Mouse (Mus musculus): Measurements from ENCODE around the gene Gal.
A peak's percentile ranks its signal among the peaks of the same experiment; 100 is the strongest.

The Gal gene

DNA sequence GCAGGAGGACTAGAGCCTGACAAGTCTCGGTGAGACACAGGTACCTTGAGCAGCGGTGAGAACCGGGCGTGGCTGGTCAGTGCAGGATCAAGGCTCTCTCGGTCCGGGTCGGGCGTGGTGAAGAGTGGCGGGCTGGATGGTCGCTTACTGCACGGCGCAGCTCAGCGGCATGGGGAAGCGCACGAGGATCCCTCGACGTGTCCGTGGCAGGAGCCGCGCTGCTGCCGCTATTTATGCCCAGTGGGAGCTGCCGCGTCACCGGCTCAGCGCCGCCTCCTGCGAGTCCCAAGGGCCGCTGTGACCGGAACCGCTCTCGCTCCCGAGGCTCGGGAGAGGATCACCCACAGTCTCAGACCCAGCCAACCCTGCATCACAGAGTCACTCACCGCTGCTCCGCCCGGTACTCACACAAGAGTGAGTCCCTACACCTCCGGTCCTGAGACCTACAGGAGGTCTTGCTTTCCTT, at the start of gene Gal:
Gal (minus strand) TSS at position 277 of the 466 bp plus-strand sequence.
- no peak for DNase-seq (ENCODE audit: low read depth, low spot score)

DNA sequence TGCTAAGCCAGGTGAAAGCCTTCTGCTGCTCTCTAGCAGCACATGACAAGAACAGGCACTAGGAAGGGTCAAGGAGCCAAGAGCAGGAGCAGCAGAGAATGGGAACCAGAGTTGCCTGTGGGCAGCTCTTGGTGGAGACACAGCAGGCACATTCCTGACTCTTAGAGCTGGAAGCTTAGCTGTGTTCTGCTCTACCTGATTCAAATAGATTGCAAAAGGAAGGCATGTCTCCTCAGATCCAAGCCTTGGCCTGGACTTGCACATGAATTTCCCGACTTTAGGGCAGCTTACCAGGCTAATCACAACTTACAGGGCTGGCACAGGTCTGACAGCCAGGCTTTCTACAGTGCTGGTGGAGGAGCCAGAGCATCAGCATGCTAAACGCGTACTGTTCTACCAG, 45.6 kb upstream of the Gal start:
- no peak for DNase-seq (ENCODE audit: low read depth, low spot score)

DNA sequence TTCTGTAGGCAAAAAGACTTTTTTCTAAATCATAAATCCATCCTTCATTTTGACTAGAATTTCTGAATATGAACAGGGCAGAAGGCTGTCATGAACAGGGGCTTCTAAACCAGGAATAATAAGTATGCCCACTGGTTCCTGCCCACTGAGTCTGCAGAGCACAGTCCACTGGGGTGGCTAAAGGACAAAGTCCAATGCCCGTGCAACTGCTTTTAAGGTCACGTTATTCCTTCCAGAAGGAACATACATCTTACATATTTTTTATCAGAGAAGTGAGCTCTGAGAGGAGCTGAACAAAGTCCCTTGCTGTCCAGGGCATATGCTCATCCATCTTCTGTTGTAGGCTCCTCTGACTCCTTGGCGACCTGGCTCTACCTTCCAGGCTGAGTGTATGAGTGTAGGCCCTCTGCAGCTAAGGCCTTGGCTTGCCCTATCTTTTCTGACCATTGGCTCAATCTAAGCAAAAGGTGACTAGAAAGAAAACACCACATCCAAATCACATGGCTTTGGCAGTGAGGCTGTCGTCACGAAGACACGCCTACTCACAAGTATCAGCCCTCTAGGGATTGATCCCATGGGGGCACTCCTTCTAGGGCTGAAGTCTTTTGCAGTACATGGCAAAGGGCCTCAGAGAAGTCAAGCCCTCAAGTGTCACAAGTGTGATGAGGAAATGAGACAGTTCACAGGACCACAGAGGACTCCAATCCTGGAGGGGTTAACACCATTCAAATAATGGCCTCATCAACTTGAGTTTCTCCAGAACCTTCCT, 44.2 kb upstream of the Gal start:
- no peak for DNase-seq (ENCODE audit: low read depth, low spot score)

DNA sequence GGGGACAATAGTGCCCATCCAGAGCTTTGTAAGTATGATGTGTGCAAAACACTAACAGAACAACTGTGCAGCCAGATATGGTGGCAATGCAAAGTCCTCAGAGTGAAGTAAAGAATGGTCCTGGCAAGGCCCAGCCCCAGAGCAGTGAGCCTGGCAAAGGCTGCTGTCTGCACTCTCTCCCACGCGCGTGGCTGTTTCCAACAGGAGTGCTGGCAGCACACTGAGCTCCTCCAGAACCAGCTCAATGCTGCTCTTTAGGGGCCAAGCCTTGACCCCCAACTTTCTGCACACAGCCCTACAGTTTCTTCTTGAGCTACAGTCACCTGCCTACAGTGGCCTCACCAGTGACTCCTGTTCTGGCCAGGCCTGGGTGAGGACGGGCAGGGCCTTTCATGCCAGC, 43.4 kb upstream of the Gal start:
- no peak for DNase-seq (ENCODE audit: low read depth, low spot score)

DNA sequence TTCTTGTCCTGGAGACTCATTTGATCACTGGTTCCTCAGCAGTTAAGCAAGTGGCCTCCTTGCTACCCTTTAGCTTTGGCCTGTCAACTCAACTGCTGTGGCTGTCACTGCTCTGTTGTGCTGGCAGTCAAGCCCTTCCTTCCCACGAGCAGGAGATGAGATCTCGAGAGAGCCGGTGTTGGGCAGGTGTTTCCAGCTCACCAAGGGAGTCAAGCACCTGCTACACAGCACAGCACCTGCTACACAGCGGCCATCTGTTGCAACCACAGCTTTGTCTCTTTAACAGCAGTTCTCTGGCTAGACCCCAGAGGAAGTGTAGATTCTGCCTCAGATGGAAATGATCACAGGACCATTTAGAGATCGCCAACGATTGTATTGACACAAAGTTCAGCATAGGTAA, 37.3 kb upstream of the Gal start:
- peak; percentile 44 for DNase-seq (ENCODE audit: low read depth, low spot score)

DNA sequence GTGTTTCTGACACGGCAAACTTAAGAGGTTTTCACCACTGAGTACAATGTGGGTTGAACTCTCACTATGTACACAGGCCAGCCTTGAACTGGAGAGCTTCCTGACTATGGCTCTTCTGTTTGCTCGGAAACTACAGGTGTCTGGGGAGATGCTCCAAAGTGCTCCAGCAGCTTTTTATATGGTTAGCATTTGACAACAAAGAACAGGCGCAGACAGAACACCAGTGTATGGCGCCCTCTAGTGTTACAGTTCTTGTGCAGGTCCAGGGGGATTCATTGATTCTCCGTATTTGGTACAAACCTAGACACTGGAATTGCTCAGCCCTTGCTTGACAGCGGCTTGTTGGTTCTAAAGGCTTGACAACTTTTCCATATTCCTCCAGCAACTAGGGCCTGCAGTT, 36.8 kb upstream of the Gal start:
- DNase-seq (ENCODE audit: low read depth, low spot score): peak; percentile 81

DNA sequence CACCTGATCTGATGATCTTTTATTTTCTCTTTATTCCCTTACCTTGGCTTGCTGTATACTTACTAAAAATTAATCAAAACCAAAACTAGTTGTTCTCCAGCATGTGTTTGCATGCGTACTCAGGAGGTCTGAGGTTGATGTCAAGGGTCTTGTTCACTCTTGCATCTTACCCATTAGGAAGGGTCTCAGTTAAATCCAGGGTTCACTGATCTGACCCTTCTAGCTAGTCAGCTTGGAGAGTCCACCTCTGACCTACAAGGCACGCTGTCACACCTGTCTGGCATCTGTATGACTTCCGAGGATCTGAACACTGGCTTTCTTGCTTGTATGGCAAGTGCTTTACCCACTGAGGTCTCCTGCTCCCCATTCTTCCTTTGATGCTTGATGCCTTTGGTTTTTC, 36.4 kb upstream of the Gal start:
- DNase-seq (ENCODE audit: low read depth, low spot score): no peak

DNA sequence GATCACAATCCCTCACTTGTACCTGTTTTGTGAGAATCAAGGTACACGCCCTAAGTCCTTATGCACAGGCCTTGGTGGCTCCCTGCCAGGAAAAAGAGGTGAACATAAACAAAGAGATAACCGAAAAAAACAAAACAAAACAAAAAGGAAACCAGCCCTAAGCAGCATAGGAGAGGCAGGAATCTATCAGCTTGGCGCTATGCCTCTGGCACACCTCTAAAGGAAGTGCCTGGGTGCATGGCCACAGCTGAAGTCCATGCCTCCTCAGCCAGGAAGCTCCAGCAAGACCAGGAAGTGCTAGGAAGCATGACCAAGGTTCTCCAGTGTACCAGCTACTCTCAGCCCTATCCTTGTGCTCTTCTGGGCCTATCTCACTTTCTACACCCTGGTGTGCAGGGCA, 34.9 kb upstream of the Gal start:
- DNase-seq (ENCODE audit: low read depth, low spot score): no peak

DNA sequence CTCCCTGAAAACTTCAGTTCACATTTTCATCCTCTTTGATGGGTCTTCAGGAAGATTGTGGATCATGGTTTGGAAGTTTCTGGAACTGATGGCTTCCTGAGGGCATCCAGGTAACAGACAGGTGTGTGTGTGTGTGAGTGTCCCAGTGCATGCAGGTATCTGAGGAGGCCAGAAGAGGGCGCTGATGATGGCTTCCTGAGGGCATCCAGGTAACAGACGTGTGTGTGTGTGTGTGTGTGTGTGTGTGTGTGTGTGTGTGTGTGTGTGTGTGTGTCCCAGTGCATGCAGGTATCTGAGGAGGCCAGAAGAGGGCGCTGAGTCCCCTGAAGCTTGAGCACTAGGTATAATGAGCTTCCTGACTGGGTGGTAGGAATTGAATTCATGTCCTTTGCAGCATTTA, 33.0 kb upstream of the Gal start:
- peak; percentile 22 for DNase-seq (ENCODE audit: low read depth, low spot score)

DNA sequence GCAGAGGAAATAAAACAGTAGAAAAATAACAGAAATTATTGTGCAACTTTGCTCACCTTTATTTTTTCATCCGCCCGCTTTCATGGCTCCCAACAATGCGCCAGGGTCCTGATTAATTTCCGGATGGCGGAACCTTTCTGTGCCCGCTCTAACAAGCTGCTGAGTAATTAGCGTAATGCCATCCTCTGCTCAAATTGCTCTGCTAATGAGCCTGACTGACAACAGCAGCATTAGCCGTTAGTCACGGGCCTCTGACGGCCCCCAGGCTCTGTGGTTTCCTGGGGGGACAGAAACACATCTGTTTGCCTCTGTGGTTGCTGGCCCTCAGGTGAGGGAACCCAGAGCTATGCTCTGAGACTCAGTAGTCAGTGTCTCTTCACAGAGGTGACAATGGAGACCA, 26.7 kb upstream of the Gal start:
- no peak for DNase-seq (ENCODE audit: low read depth, low spot score)

DNA sequence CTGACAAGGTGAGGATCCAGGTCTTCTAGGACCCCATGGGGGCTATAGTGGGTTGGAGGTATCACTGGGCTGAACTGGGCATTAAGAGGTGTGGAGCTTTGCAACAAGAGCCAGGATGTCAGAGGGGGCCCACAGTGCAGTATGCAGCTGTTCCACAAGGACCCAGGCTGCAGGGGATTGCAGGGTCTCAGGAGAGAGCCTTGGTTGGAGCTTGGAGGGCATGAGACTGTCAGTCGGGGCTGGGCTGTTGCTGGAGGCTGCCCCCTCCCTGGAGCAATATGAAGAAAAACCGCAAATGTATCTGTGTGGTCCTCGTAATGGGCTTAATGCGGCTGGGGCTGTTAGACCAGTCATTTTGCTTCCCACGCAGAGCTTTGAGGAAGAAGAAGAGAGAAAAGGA, 26.3 kb upstream of the Gal start:
- DNase-seq (ENCODE audit: low read depth, low spot score): no peak

DNA sequence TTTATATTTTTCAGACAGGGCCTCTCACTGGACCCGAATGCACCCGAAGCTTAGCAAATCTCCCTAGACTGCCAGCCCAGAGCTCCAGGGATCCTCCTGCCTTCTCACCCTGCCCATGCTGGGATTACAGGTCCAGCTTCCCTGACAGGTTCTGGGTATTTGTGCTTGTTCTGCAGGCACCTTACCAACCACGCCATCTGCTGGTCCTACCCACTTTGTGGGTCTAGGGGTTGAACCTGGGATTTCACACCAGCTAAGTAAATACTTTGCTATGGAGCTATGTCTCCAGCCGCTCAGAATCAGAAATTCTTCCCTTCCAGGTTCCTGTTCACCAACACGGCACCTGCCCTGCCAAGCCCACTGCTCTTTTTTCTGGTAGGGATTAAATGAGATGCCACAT, 23.6 kb upstream of the Gal start:
- DNase-seq (ENCODE audit: low read depth, low spot score): peak; percentile 30

DNA sequence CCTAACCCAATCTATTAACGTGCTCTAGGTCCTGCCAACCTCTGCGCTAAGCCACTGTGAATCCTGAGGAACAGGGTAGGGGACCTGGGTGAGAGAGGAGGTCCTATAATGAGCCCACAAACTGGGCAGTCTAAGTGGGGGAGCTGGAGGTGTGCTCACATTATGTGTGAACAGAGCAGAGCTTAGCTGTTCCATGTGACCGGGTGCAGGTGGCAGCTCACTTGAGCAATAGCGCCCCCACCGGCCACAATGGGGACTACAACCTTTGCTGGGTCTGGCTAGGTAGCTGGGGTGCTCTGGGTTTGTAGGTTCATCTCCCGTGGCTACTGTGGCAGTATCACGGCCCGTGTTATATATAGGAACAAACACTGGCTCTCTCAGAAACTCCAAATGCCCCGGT, 22.5 kb upstream of the Gal start:
- DNase-seq (ENCODE audit: low read depth, low spot score): peak; percentile 59

DNA sequence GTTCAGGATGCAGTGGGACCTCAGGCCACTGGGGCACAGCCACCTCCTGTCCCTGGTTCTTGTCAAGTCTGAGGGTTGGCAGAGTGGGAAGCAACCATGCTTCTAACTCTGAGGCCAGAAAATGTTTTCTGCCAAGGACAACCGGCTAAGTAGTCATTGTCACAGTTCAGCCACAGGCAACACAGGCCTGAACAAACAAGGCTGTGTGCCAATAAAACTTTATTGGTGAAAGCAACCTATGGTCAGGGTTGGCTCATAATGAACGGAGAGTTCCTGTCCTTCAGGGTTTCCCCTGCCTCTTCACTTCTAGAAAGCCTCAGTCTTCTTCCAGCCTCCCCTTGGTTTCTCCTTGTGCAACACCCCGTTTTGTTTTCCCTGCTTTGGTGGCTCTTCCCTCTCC, 21.5 kb upstream of the Gal start:
- no peak for DNase-seq (ENCODE audit: low read depth, low spot score)

DNA sequence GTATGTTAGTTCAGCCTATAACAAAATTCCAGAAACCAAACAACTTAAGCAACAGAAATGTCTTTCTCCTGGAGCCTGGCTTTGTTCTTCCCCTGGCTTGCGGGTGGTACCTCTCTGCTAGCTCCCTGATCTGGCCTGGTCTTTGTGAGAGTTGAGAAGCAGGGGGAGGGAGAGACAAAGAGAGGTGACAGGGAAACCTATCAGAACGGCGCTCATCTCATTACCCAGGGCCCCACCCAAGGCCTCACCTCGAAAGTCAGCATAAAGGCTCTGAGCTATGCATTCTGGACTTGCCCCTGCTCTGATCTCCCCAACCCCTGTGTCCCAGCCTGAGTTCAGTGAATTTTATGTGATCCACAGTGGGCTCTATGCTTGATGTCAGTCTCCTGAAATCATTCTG, 20.3 kb upstream of the Gal start:
- DNase-seq (ENCODE audit: low read depth, low spot score): no peak

DNA sequence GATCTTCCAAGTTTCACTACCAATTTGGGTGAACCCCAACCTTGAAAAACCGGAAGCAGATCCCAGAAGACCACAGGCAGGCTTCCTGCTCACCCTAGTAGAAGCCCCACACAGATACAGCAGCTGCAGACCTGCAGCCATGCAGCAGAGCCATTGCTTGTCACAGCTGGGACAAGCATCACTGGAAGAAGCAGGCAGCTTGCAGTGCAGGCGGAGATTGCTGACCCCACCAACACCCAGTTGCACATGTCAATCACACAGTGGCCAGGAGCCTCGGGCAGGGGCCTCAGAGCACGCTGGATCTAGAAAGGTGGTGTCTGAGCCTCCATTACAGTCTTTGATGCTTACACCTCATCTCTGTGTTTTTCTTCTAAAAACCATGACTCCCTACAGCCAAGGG, 19.8 kb upstream of the Gal start:
- DNase-seq (ENCODE audit: low read depth, low spot score): no peak

DNA sequence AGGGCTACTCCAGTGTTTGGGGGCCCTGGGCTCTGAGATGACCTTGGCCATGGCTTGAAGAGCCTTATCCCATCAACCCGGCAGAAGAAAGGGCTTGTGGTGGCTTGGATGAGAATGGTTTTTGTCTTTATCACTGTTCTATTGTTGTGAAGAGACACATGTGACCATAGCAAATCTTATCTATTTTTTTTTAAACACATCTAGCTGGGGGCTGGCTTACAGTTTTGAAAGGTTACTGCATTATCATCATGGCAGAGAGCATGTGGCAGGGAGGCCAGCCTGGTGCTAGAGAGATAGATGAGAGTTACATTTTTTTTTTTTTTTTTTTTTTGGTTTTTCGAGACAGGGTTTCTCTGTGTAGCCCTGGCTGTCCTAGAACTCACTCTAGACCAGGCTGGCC, 17.6 kb upstream of the Gal start:
- no peak for DNase-seq (ENCODE audit: low read depth, low spot score)

DNA sequence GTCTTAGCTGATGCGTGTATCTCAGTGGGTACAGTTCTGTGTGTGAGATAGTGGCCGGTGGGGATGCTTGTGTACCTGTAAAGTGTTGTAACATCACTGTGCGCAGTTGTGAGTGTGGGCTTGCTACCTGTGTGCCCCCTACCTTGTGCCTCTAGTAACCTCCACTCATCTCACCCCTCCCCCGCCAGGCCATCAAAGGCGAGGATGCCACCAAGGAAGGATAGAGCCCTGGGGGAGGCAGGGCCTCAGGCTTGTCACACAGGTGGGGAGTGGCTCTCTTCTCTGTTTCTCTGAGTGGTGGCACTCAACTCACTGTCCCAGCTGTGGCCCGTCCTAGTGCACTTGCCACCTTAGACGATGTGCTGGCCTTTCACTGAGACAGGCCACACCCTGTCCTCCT, 16.7 kb upstream of the Gal start:
- no peak for DNase-seq (ENCODE audit: low read depth, low spot score)

DNA sequence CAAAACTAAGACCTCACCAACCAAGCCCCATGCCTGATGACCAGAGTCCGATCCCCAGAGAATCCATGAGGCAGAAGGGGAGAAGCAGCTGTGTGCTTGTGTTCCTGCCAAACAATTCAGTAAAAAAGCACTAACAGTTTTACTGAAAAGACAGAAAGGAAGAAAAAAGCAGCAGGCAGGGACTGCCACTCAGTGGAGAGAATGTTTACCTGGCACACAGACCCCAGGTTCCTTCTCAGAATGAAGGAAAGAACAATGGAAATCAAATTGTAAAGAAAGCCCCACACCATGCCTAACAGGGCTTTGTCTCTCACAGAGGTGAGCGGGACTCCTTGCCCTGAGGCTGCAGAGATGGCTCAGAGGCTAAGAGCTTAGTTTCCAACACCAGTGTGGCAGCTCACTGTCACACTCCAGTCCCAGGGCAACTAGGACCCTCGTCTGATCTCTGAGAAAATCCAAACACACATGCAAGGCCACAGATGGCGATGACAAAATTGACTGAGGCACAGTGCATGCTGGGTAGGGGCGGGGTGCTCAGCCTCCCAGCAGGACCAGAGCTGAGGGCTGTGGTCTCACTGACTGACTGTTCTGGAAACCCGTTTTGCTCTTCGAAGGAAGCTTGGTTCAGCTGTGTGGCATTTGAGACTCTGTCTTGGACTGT, 14.9 kb upstream of the Gal start:
- no peak for DNase-seq (ENCODE audit: low read depth, low spot score)

DNA sequence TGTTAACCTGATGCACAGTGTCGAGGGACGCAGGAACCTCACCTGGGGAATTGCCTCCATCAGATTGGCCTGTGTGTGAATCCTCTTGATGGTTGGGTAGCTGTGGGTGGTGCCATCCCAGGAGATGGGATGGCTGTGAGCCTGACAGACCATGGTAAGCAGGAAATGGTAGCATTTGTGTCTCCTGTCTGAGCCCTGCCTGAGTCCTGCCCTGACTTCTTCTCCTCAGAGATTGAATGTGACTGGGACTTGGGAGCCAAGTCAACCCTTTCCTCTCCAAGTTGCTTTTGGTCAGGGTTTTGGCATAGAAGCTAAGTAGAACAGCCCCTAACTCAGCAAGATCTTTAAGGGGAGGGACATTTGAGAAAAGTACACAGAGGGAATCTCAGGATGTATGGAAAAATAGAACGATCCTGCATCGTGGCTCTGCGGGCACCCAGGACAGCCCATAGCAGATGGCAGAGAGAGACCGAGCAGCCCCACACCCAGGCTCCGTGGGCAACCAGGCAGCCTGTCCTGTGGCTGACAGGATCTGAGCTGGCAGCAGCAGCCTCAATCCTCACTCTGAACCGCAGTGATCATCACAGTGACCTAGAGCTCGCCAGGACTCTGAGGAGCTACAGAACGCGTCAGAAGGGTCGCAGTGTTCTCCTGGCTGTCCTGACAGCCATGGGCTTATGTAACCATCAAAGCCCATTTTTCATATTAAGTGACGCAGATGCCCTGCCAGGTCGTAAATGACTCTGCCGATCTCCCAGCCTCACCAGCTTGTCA, 13.9 kb upstream of the Gal start:
- no peak for DNase-seq (ENCODE audit: low read depth, low spot score)

DNA sequence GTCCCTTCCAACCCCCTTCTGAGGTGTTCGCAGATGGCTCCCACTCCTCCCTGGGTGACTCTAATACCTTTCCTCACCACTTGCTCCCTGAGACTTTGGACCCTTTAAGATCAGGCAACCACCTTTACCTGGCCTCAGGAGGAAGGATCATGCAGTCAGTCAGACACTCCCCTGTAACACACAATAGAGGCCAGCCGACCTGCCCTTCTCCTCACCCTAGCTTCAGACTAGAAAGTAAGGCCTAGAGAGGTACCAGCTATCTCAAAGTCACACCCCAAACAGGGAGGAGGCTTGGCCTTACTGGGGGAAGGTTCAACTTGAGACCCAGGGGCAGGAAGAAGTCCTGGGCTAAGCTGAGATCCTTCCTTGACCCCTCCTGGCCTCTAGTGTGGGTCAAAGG, 9.9 kb upstream of the Gal start:
- DNase-seq (ENCODE audit: low read depth, low spot score): no peak

DNA sequence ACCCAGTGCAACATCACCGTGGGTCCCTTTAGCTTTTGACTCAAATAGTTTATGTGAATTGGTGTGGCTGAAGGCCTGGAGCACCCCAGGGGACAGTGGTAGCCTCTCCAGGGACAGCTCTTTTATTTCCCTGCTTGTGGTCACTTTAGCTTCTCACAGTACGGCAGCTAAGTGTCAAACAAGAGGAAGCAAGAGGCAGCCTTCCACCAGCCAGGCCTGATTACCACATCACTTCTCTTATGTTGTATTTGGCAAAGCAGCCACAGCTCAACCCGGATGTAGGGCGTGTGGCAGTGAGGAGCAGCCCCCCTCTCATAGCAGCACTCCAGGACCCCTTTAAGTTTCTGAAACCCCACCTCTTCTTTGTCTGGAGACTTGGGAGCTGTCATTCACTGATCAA, 8.6 kb upstream of the Gal start:
- DNase-seq (ENCODE audit: low read depth, low spot score): no peak

DNA sequence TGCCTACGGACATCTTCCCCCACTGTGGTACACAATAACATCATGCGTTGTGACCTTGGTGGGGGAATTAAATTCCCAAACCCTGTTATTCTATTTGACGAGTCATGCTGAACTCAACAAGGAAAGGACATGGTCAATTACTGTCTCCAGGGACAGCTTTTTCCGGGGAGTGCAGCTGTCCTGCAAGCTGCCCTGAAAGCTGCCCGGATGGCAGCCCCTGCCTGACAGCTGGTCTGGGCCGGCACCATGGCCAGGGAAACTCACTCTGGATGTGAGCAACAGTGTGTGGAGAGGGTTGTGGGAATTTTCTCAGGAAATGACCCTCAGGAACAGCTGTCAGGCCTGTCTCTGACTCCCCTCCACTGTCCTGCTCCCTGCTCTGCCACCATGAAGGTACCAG, 8.1 kb upstream of the Gal start:
- no peak for DNase-seq (ENCODE audit: low read depth, low spot score)

All from CD4-positive, CD25-positive, alpha-beta regulatory T cell, adult 2 months (primary cell).